Comparison of ENCODE assay signal across 21 mouse cellular contexts in the genomic region with DNA sequence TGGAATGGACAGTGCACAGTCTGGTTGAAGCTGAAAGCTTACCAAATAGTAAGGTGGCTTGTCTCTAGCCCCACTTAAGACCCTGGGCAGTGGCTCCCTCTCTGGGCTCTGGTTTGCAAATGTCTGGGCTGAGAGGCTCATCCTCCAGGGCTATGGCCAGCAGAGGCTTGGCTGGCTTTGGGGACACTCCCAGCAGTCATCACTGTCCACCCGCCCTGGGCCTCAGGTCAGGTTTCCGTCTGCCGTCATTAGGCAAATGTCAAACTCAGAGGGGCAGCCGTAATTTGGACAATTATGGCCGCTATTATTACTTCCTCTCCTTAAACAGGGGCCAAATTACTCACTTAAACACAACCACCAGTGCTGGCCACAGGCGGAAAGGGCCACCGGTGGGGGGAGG.
DNase-seq lines count a peak whose midpoint lies in the region; ATAC-seq lines count a peak whose summit lies in the region.
"Had no signal": no experiment of that assay in that cellular context is flagged by ENCODE, and none has a peak within 500 bp of the region (broad histone marks: within the 10 kb centered on the region; RNA-seq: fewer than 3 reads in every experiment).

No protein-coding gene starts in this region.

- H3K9me3 ChIP-seq in limb, embryonic 12.5 days = no peaks in the 10 kb centered on the region
- H3K9me3 ChIP-seq in intestine, embryonic 15.5 days = no peaks in the 10 kb centered on the region
- H3K9me3 ChIP-seq in midbrain, embryonic 11.5 days (ENCODE audit: control insufficient read depth, low read length) = no peaks in the 10 kb centered on the region
- H3K9me3 ChIP-seq: embryonic facial prominence, embryonic 13.5 days; forebrain, embryonic 12.5 days; heart, embryonic 10.5 days; heart, embryonic 15.5 days; hindbrain, embryonic 10.5 days had no signal

- WGBS in limb, embryonic 12.5 days = 3% methylated on average over 7 of the region's 7 CpGs
- WGBS in intestine, embryonic 15.5 days = 30% methylated on average over 7 of the region's 7 CpGs
- WGBS in midbrain, embryonic 11.5 days = 71% methylated on average over 7 of the region's 7 CpGs

- H3K27ac ChIP-seq in limb, embryonic 12.5 days = no peak overlapping the region
- no peak overlapping the region for H3K27ac ChIP-seq in intestine, embryonic 15.5 days
- no peak overlapping the region for H3K27ac ChIP-seq in midbrain, embryonic 11.5 days (ENCODE audit: low read depth, low read length)
- H3K27ac ChIP-seq: embryonic facial prominence, embryonic 13.5 days; forebrain, embryonic 12.5 days; heart, embryonic 10.5 days; heart, embryonic 15.5 days; hindbrain, embryonic 10.5 days; hindbrain, embryonic 14.5 days had no signal

- no peaks in the 10 kb centered on the region for H3K36me3 ChIP-seq in limb, embryonic 12.5 days
- no peaks in the 10 kb centered on the region for H3K36me3 ChIP-seq in intestine, embryonic 15.5 days
- H3K36me3 ChIP-seq in midbrain, embryonic 11.5 days (ENCODE audit: control insufficient read depth, insufficient read depth, low read length) = no peaks in the 10 kb centered on the region
- H3K36me3 ChIP-seq: embryonic facial prominence, embryonic 13.5 days; forebrain, embryonic 12.5 days; heart, embryonic 10.5 days; heart, embryonic 15.5 days; hindbrain, embryonic 10.5 days had no signal

- peak; percentile 31 for DNase-seq in embryo, embryonic 10.5 days (ENCODE audit: low spot score)
- no peak for DNase-seq in embryo, embryonic 9.5 days (ENCODE audit: extremely low spot score)
- DNase-seq in retina, embryonic 14.5 days (ENCODE audit: low spot score) = peak; percentile 33
- DNase-seq in retina, postnatal 1 day = no peak
- DNase-seq in midbrain, embryonic 11.5 days (ENCODE audit: low spot score, missing footprints) = no peak
- DNase-seq: adrenal gland, postnatal 10 days; cerebellum, adult 11 months; cerebellum, adult 8-10 months; cerebellum, postnatal 25 days; forebrain, postnatal 0 days; heart, adult 18-20 months; heart, postnatal 14 days had no signal

- peaks cover 59% of the 10 kb centered on the region for H3K27me3 ChIP-seq in limb, embryonic 12.5 days
- peaks cover 20% of the 10 kb centered on the region; the same call in 1 of the 2 replicates for H3K27me3 ChIP-seq in intestine, embryonic 15.5 days (replicated peaks)
- no peaks in the 10 kb centered on the region; the same call in 1 of the 2 replicates for H3K27me3 ChIP-seq in midbrain, embryonic 11.5 days (ENCODE audit: control insufficient read depth, insufficient read depth, low read length)

- H3K4me2 ChIP-seq in limb, embryonic 12.5 days = peak overlapping the region; percentile 4; the same call in 1 of the 2 replicates
- no peak overlapping the region for H3K4me2 ChIP-seq in intestine, embryonic 15.5 days (replicated peaks)
- no peak overlapping the region for H3K4me2 ChIP-seq in midbrain, embryonic 11.5 days
- H3K4me2 ChIP-seq: embryonic facial prominence, embryonic 13.5 days; forebrain, embryonic 12.5 days; heart, embryonic 15.5 days; hindbrain, embryonic 14.5 days had no signal

- peaks cover 10% of the 10 kb centered on the region for H3K4me1 ChIP-seq in limb, embryonic 12.5 days (replicated peaks)
- no peaks in the 10 kb centered on the region for H3K4me1 ChIP-seq in intestine, embryonic 15.5 days (replicated peaks)
- H3K4me1 ChIP-seq in midbrain, embryonic 11.5 days (ENCODE audit: control insufficient read depth, insufficient read depth, low read length) = no peaks in the 10 kb centered on the region
- H3K4me1 ChIP-seq: forebrain, embryonic 12.5 days; heart, embryonic 15.5 days had no signal

- no peak for ATAC-seq in limb, embryonic 12.5 days (ENCODE audit: insufficient number of reproducible peaks, insufficient read depth, low FRiP score, low TSS enrichment, low read depth)
- no peak for ATAC-seq in intestine, embryonic 15.5 days
- no peak for ATAC-seq in midbrain, embryonic 11.5 days (ENCODE audit: low FRiP score)
- ATAC-seq: forebrain, postnatal 0 days; intestine, embryonic 16.5 days had no signal

- no peak overlapping the region for H3K9ac ChIP-seq in limb, embryonic 12.5 days (replicated peaks)
- H3K9ac ChIP-seq in intestine, embryonic 15.5 days = no peak overlapping the region
- H3K9ac ChIP-seq in midbrain, embryonic 11.5 days (ENCODE audit: low read length) = no peak overlapping the region
- H3K9ac ChIP-seq: embryonic facial prominence, embryonic 13.5 days; forebrain, embryonic 12.5 days; forebrain, postnatal 0 days; heart, embryonic 15.5 days; hindbrain, embryonic 14.5 days had no signal

- no peak overlapping the region for H3K4me3 ChIP-seq in limb, embryonic 12.5 days (replicated peaks)
- no peak overlapping the region for H3K4me3 ChIP-seq in intestine, embryonic 15.5 days (replicated peaks)
- no peak overlapping the region for H3K4me3 ChIP-seq in midbrain, embryonic 11.5 days (ENCODE audit: low read depth, low read length)
- H3K4me3 ChIP-seq: embryonic facial prominence, embryonic 13.5 days; forebrain, embryonic 12.5 days; heart, embryonic 10.5 days; heart, embryonic 15.5 days; hindbrain, embryonic 10.5 days had no signal

Comparison
In these comparisons a context has a peak if more than half of its experiments do, and no peak if none do; other contexts are left out.
1. DNase-seq: peak in embryo, embryonic 10.5 days (single experiment) and retina, embryonic 14.5 days (single experiment); none in embryo, embryonic 9.5 days (single experiment), retina, postnatal 1 day (single experiment) and midbrain, embryonic 11.5 days (single experiment).